Mouse (Mus musculus) kidney, postnatal 0 days (tissue): Measurements from ENCODE around the gene Rps18. TPM values are rescaled to one million over a fixed set of nuclear protein-coding genes. Genes with fewer than 3 reads are reported as not detected.
"Not testable (repeated sequence)": the region's sequence is repeated elsewhere in the genome, so short reads cannot be mapped to it uniquely, and the experiment has no call there.

ENCODE experiments used
- ATAC-seq: fragments of 200-750 bp; cut with Nextera tagmentation; replicated peaks from 2 replicates; pipeline ENCODE4 v1.8.0; 2017; ENCODE audit warnings: low read depth, moderate number of reproducible peaks, moderate TSS enrichment, moderate library complexity; ENCODE audit not compliant: low FRiP score
- DNase-seq: peaks from one replicate; pipeline ENCODE4 v3.0.0-alpha.2; 2016; ENCODE audit warnings: low spot score
- H3K27ac ChIP-seq: fragments of 300-500 bp; sonication (generic); 2 replicates; pipeline ENCODE4 v1.5.1; 2014; ENCODE audit warnings: mild to moderate bottlenecking
- H3K27me3 ChIP-seq: fragments of 300-500 bp; sonication (generic); 2 replicates; pipeline ENCODE4 v1.6.1; 2014; ENCODE audit warnings: low read length, mixed read lengths; ENCODE audit not compliant: insufficient read depth
- H3K36me3 ChIP-seq: fragments of 300-500 bp; sonication (generic); 2 replicates; pipeline ENCODE4 v1.6.1; 2014; ENCODE audit warnings: low read length, mixed read lengths; ENCODE audit not compliant: insufficient read depth
- H3K4me1 ChIP-seq: fragments of 300-500 bp; sonication (generic); replicated peaks from 2 replicates; pipeline ENCODE4 v1.6.1; 2014; ENCODE audit warnings: antibody characterized with exemption, low read length, mixed read lengths; ENCODE audit not compliant: insufficient read depth
- H3K4me2 ChIP-seq: fragments of 300-500 bp; sonication (generic); 2 replicates; pipeline ENCODE4 v1.6.1; 2014; ENCODE audit warnings: mild to moderate bottlenecking, low read length, moderate library complexity, mixed read lengths
- H3K4me3 ChIP-seq: fragments of 300-500 bp; sonication (generic); replicated peaks from 2 replicates; pipeline ENCODE4 v1.5.1; 2014; ENCODE audit warnings: low read depth, low read length
- H3K9ac ChIP-seq: fragments of 300-500 bp; sonication (generic); 2 replicates; pipeline ENCODE4 v1.6.1; 2014; ENCODE audit warnings: low read depth, low read length
- H3K9me3 ChIP-seq: fragments of 300-500 bp; sonication (generic); replicated peaks from 2 replicates; pipeline ENCODE4 v1.6.1; 2016; ENCODE audit warnings: low read length, inconsistent platforms, mixed read lengths
- CTCF ChIP-seq: IDR thresholded peaks from 2 replicates; pipeline ENCODE4 v1.5.1; 2016; ENCODE audit warnings: antibody characterized with exemption, low read depth, mild to moderate bottlenecking, moderate library complexity
- WGBS: fragments of 180-500 bp; shearing (Covaris S2); extraction: QIAGEN DNeasy Blood & Tissue Kit; methylation state at CpG from one replicate; pipeline ENCODE4 v1.1.7; 2014; 5-methylcytosine and 5-hydroxymethylcytosine counted together
- polyA plus RNA-seq: library from polyadenylated mRNA; unstranded; fragments of >200 nt; fragmentation: Nextera tagmentation; extraction: Ambion mirVana; gene quantifications from 2 replicates; pipeline ENCODE4 v1.2.1, GENCODE M21; 2015

The Rps18 gene
- polyA plus RNA-seq, 1 experiment from 2014 or later = 2,304 TPM

DNA sequence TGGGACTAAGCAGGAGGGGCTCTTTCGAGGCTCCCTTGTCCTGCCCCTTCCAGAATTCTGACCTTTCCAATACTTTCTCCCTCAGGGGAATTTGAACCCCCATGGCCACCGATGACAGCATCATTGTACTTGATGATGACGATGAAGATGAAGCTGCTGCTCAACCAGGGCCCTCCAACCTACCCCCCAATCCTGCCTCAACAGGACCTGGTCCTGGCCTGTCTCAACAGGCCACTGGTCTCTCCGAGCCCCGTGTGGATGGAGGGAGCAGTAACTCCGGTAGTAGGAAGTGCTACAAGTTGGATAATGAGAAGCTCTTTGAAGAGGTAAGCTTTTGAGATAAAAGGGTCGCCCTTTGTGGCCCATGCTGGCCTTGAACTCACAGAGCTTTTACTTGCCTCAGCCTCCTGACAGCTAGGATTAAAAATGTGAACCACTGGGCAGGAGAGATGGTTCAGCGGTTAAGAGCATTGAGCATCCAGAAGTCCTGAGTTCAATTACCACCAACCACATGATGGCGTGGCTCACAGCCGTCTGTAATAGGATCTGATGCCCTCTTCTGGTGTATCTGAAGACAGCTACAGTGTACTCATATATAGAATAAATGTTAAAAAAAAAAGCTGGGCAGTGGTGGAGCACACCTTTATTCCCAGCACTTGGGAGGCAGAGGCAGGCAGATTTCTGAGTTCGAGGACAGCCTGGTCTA, 45.3 kb downstream of the Rps18 start:
- peak overlapping the region; percentile 87 for H3K9ac ChIP-seq
- no peaks in the 10 kb centered on the region for H3K27me3 ChIP-seq
- H3K27ac ChIP-seq = peak overlapping the region; percentile 96
- H3K9me3 ChIP-seq = no peaks in the 10 kb centered on the region
- peak overlapping the region; percentile 83 for H3K4me3 ChIP-seq
- WGBS = 39% methylated on average over 11 of the region's 11 CpGs
- peak; percentile 48 for TF ChIP-seq CTCF
- DNase-seq (no peak), ATAC-seq (no peak)
- peaks cover 20% of the 10 kb centered on the region for H3K4me1 ChIP-seq
- H3K4me2 ChIP-seq = peak overlapping the region; percentile 97
- peaks cover 30% of the 10 kb centered on the region for H3K36me3 ChIP-seq

DNA sequence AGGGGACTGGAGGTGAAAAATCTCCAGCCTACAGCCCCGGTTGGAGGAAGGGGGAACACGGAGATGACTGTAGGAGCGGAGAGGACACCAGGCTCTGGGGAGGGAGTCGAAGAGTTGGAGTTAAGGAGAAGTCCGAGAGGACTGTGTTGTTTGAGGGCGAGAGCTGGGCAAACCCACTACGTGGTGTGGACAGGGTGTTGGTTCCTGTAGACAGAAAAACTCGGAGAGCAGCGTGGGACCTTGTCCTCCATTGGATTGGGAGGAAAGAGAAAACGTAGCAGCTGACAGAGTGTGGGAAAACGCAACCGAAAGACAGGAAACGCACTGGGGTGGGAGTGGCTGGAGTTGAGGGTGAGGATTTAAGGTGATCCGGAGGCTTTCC, 45.9 kb downstream of the Rps18 start:
- H3K4me1 ChIP-seq = peaks cover 20% of the 10 kb centered on the region
- H3K9ac ChIP-seq = peak overlapping the region; percentile 87
- no peak for TF ChIP-seq CTCF
- no peaks in the 10 kb centered on the region for H3K27me3 ChIP-seq
- H3K9me3 ChIP-seq = no peaks in the 10 kb centered on the region
- peak overlapping the region; percentile 83 for H3K4me3 ChIP-seq
- H3K4me2 ChIP-seq = peak overlapping the region; percentile 97
- peak overlapping the region; percentile 96 for H3K27ac ChIP-seq
- DNase-seq (peak; percentile 78), ATAC-seq (0 out of 2 replicates have a peak, but pooled peaks have one; percentile 1)
- H3K36me3 ChIP-seq = peaks cover 30% of the 10 kb centered on the region
- 0% methylated on average over 14 of the region's 14 CpGs for WGBS

GRCm38 (mm10) chr17:33909077-33909868, 46.5 kb downstream of the Rps18 start, which contains the start of gene Daxx:
TSS of gene Daxx (plus strand) at chr17:33909414.
- H3K27ac ChIP-seq = peak within 1 kb of the TSS; percentile 96
- H3K36me3 ChIP-seq = peaks cover 28% of the 10 kb centered on the region
- under 1% methylated on average over 68 of the region's 68 CpGs for WGBS
- peak; percentile 98 for DNase-seq
- no peaks in the 10 kb centered on the region for H3K9me3 ChIP-seq
- H3K4me2 ChIP-seq = peak within 1 kb of the TSS; percentile 97
- H3K4me1 ChIP-seq = peaks cover 20% of the 10 kb centered on the region
- peak; percentile 97 for ATAC-seq
- peak within 1 kb of the TSS; percentile 87 for H3K9ac ChIP-seq
- H3K27me3 ChIP-seq = no peaks in the 10 kb centered on the region
- TF ChIP-seq CTCF = no peak
- H3K4me3 ChIP-seq = peak within 1 kb of the TSS; percentile 83

- peaks cover 20% of the 10 kb centered on the region for H3K4me1 ChIP-seq
- no peaks in the 10 kb centered on the region for H3K9me3 ChIP-seq
- H3K4me2 ChIP-seq = peak overlapping the region; percentile 97
- ATAC-seq = peak; percentile 55
- no peak for DNase-seq
- H3K27me3 ChIP-seq = no peaks in the 10 kb centered on the region
- H3K27ac ChIP-seq = peak overlapping the region; percentile 96
- peak overlapping the region; percentile 87 for H3K9ac ChIP-seq
- peaks cover 21% of the 10 kb centered on the region for H3K36me3 ChIP-seq
- peak overlapping the region; percentile 83 for H3K4me3 ChIP-seq
- no peak for TF ChIP-seq CTCF
- WGBS = under 1% methylated on average over 42 of the region's 44 CpGs
Measured at GRCm38 (mm10) chr17:33908331-33909076, 47.3 kb downstream of the Rps18 start.

DNA sequence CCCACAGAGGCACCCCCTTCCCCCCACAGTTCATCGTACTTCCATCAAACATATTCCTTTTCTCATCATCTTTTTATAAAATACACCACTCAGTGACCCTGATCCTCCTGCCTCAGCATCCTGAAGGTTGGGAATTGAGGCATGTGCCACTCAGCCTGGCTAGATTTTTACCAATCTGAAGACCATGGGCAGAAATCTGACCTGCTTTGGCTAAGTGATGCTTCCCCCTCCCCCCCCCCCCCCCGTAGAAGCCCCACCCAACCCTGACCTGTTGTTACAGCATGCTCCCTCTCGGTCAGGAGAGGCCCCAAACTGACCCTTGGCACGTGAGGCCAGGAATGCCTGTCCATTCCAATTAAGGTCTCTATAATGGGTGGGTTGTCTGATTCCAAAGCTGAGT, 51.0 kb downstream of the Rps18 start, which contains the start of gene Platr17:
TSS of gene Platr17 (plus strand) at position 301 of the 400 bp plus-strand sequence.
- ATAC-seq = not testable (repeated sequence)
- WGBS = 41% methylated on average over 3 of the region's 4 CpGs

GRCm38 (mm10) chr17:33903911-33904651, 51.7 kb downstream of the Rps18 start:
- not testable (repeated sequence) for H3K27ac ChIP-seq, DNase-seq, H3K9ac ChIP-seq, H3K4me2 ChIP-seq, H3K27me3 ChIP-seq, H3K9me3 ChIP-seq, H3K36me3 ChIP-seq, H3K4me1 ChIP-seq, H3K4me3 ChIP-seq, ATAC-seq
- 63% methylated on average over 6 of the region's 6 CpGs for WGBS

More for the DNA sequence above, 51.0 kb downstream of the Rps18 start, which contains the start of gene Platr17:
- not testable (repeated sequence) for H3K36me3 ChIP-seq, H3K4me2 ChIP-seq, H3K4me3 ChIP-seq, H3K27ac ChIP-seq, DNase-seq, H3K4me1 ChIP-seq, H3K9me3 ChIP-seq, H3K27me3 ChIP-seq, H3K9ac ChIP-seq
